Mouse (Mus musculus) brain, adult 10 weeks (tissue): ENCODE results near the gene Trim21. TPM values are rescaled to one million over a fixed set of nuclear protein-coding genes. Genes with fewer than 3 reads are reported as not detected.

ENCODE experiments used
- polyA plus RNA-seq: library from polyadenylated mRNA; stranded (reverse); fragments of 350-450 nt; fragmentation: Illumina TruSeq; extraction: RNeasy Lipid Tissue Mini Kit (QIAGEN cat#74804); gene quantifications from one replicate; pipeline ENCODE4 v1.2.3, GENCODE M21; 2015; ENCODE audit warnings: low read depth, low replicate concordance

Gene Trim21
- 2.0 TPM for polyA plus RNA-seq

DNA sequence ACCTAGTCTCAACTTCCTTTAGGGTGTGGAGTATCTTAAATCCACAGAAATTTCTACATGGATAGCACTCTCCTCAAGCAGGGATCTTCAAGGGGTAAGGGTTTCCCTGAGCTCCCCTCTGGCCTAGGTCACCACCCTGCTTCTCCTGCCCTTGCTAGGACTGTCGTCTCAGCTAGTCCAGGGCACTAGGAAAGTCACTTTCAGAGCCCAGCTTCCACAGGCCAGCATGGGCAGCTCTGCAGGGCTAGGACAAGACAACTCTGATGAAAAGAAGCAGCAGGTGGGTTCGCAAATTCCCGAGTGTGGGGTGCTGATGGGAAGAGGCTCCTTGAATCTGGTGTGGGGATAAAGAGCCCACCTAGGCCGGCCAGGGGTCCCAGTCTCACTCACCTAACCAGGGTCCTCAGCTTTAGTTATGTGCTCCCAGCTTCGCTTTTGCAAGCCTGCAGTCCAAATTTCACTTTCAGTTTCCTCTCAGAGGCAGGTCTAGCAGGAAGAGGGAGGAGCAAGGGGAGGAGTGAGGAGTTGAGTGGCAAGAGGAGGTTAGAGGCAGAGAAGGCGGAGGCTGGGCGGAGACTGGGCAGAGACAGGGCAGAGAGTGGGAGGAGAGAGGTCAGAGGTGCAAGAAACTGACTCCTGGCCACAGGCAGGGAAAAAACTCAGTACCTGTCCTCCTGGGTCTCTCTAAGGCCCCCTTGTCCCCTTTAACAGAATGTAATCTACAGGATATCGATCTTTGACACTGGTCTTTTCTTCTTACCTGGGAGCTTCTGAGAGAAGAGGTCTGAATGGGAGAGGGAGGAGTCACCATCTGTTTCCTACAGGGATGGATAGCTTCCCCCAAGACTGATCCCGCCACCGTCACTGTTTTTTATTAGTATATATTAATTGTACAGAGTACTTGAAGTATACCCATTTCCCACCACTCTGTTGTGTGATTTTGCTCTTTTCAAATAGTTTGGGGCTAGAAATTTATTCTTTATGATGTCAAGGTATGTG is at the start of gene Trim21:
Gene Trim21 (minus strand): TSS at position 488 of the 999 bp plus-strand sequence.

GRCm38 (mm10) chr7:102597378-102598031 is 32.2 kb upstream of the Trim21 start, which contains the start of gene Olfr552:
TSS of gene Olfr552 (plus strand) at chr7:102597770.

DNA sequence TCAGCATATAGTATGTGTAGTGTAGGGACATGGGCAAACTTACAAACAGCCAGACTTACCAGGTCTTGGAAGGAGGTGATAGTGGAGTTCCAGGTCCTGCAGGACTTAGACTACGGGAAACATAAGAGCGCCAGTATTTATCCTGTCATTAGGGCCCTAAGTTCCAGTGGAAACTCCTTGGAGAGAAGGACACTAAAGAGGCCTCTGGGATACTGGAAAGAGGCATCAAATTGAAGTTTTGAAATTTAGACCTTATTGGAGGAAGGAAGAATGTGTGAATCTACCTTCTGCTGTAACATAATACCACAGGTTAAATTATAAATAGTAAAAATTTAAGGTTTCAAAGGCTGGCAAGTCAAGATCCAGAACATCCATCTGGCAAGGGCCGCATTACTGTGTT is 26.5 kb upstream of the Trim21 start, which contains the start of gene Olfr551:
Gene Olfr551 (minus strand): TSS at position 101 of the 400 bp plus-strand sequence.

DNA sequence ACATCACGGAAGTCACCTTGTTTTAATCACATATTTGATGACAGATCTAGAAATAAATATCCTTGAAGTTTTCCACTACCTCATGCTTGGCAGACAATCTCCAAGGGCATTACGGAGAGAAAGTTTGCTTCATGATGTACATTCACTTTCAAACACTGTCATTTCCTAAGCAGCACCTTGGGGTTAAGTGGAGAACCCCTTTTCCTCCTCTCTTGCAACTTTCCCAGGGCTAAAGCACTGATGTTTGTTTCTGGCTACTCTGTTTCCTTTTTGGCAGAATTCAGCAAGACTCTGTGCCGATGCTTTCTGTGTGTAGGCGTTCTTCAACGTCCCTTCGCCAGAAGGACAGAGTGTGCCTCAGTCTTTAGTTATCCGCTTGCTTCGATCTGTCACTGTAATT is 5.9 kb upstream of the Trim21 start, which contains the start of gene Olfr550:
Gene Olfr550 (plus strand): TSS at position 301 of the 400 bp plus-strand sequence.

DNA sequence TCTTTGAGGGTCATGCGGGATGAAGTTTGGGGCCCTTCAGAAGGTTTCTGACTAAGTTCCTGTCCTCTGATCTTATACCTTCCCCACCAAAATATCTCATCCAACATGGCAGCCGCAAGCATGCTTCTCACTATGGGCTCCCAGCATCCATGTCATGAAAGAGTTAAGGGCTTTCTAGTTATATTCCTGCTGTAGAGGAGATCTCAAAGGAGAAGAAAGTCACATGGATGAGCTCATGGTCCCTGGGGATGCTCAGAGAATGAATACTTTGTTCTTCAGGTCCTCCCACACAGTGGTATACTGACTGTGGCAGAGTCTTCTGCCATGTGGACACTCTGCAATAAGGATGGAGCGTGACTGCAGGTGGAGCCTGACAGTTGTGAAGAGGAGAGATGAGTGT is 15.7 kb downstream of the Trim21 start, which contains the start of gene Olfr549:
Gene Olfr549 (plus strand): TSS at position 301 of the 400 bp plus-strand sequence.

DNA sequence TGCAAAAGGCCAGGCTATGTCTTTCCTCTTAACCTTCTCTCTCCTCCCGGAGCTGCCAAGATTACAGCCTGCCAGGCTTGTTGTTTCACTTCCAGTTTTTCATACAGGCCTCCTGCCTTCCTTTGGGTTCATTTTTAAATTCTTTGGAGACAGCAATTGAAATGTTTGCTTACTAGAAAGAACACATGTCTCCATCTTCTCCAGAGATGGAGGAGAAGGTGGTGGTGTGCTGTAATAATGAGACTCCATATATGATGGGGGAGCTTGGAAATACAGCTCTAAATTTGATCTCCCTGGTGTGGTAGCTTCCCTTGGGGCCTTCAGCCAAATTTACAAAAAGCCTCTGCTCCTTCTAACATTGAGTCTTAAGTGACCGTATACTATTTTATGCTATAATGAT is 24.7 kb downstream of the Trim21 start, which contains the start of gene Olfr548-ps1:
Gene Olfr548-ps1 (plus strand): TSS at position 301 of the 400 bp plus-strand sequence.

DNA sequence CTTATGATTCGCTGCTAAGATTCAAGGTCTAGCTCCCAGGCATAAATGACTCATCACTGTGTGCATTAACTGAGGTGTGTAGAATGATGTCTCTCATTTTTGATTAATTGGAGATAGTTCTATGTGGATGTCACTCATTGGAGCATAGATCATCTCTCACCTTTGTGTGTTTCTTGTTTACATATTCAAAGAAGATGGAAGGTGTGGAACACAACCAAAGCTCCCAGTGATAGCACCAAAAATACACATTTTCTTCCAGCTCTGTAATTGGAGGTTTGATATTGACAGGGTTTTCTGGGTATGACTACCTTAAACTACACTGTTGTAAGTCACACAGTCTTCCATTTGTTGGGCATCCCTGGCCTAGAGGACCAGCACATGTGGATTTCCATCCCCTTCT is 30.8 kb downstream of the Trim21 start, which contains the start of gene Olfr547:
Gene Olfr547 (plus strand): TSS at position 301 of the 400 bp plus-strand sequence.

Other genes starting within 250 kb of the Trim21 start
- 15.0 TPM for gene Rrm1, start 123.8 kb downstream of the Trim21 start, polyA plus RNA-seq
- gene Olfr543, start 83.8 kb downstream of the Trim21 start, polyA plus RNA-seq: not detected
- not detected for gene Olfr544, start 77.2 kb downstream of the Trim21 start, polyA plus RNA-seq
- gene Olfr545, start 65.9 kb downstream of the Trim21 start, polyA plus RNA-seq: not detected
- not detected for gene Olfr547, start 30.7 kb downstream of the Trim21 start, polyA plus RNA-seq
- gene Olfr548-ps1, start 24.6 kb downstream of the Trim21 start, polyA plus RNA-seq: not detected
- gene Olfr549, start 15.6 kb downstream of the Trim21 start, polyA plus RNA-seq: not detected
- gene Olfr550, start 6.0 kb upstream of the Trim21 start, polyA plus RNA-seq: not detected
- not detected for gene Olfr551, start 26.4 kb upstream of the Trim21 start, polyA plus RNA-seq
- not detected for gene Olfr552, start 32.3 kb upstream of the Trim21 start, polyA plus RNA-seq
- gene Olfr553, start 52.7 kb upstream of the Trim21 start, polyA plus RNA-seq: not detected
- gene Olfr554, start 72.9 kb upstream of the Trim21 start, polyA plus RNA-seq: not detected
- not detected for gene Olfr555, start 93.3 kb upstream of the Trim21 start, polyA plus RNA-seq
- not detected for gene Olfr556, start 99.4 kb upstream of the Trim21 start, polyA plus RNA-seq
- 6.1 TPM for gene Trim68, start 121.8 kb upstream of the Trim21 start, polyA plus RNA-seq
- gene Olfr557, start 130.4 kb upstream of the Trim21 start, polyA plus RNA-seq: not detected
- gene Olfr558, start 136.7 kb upstream of the Trim21 start, polyA plus RNA-seq: 1.0 TPM
- not detected for gene Olfr33, start 153.6 kb upstream of the Trim21 start, polyA plus RNA-seq
- not detected for gene Olfr559, start 162.0 kb upstream of the Trim21 start, polyA plus RNA-seq
- gene Olfr560, start 193.9 kb upstream of the Trim21 start, polyA plus RNA-seq: 0.33 TPM
- 1.1 TPM for gene Olfr78, start 194.0 kb upstream of the Trim21 start, polyA plus RNA-seq
- not detected for gene Olfr561, start 205.7 kb upstream of the Trim21 start, polyA plus RNA-seq
- gene Olfr564, start 238.0 kb upstream of the Trim21 start, polyA plus RNA-seq: not detected